Mouse (Mus musculus) limb, embryonic 14.5 days (tissue): ENCODE measurements at regions not wholly inside any gene's neighbourhood (a gene's known extent, or its start where the extent isn't known, plus 50 kb on each side); places are given as distances from the start of the nearest gene placed in this dataset.

Experiments used
- ATAC-seq: fragments of 200-750 bp; cut with Nextera tagmentation; 2 replicates; pipeline ENCODE4 v1.8.0; 2017; ENCODE audit warnings: low read depth, moderate number of reproducible peaks, moderate TSS enrichment; ENCODE audit not compliant: low FRiP score
- DNase-seq: peaks from one replicate; pipeline ENCODE4 v3.0.0-alpha.2; 2015; ENCODE audit warnings: low spot score
- H3K27ac ChIP-seq: fragments of 300-500 bp; sonication (generic); replicated peaks from 2 replicates; pipeline ENCODE4 v1.5.1; 2014; ENCODE audit warnings: low read depth, mild to moderate bottlenecking, low read length, moderate library complexity, mixed read lengths
- H3K27me3 ChIP-seq: fragments of 300-500 bp; sonication (generic); 2 replicates; pipeline ENCODE4 v1.6.1; 2014; ENCODE audit warnings: low read length, mixed read lengths; ENCODE audit not compliant: control insufficient read depth, insufficient read depth
- H3K36me3 ChIP-seq: fragments of 300-500 bp; sonication (generic); 2 replicates; pipeline ENCODE4 v1.6.1; 2014; ENCODE audit warnings: mild to moderate bottlenecking, low read length, moderate library complexity, mixed read lengths; ENCODE audit not compliant: control insufficient read depth, insufficient read depth
- H3K4me1 ChIP-seq: fragments of 300-500 bp; sonication (generic); 2 replicates; pipeline ENCODE4 v1.6.1; 2014; ENCODE audit warnings: antibody characterized with exemption, low read length, mixed read lengths; ENCODE audit not compliant: control insufficient read depth, insufficient read depth
- H3K4me2 ChIP-seq: fragments of 300-500 bp; sonication (generic); replicated peaks from 2 replicates; pipeline ENCODE4 v1.6.1; 2014; ENCODE audit warnings: low read depth, mild to moderate bottlenecking, low read length, moderate library complexity; ENCODE audit not compliant: severe bottlenecking
- H3K4me3 ChIP-seq: fragments of 300-500 bp; sonication (generic); replicated peaks from 2 replicates; pipeline ENCODE4 v1.5.1; 2014; ENCODE audit warnings: low read length
- H3K9ac ChIP-seq: fragments of 300-500 bp; sonication (generic); 2 replicates; pipeline ENCODE4 v1.6.1; 2014; ENCODE audit warnings: mild to moderate bottlenecking, low read depth, low read length, moderate library complexity; ENCODE audit not compliant: severe bottlenecking
- H3K9me3 ChIP-seq: fragments of 300-500 bp; sonication (generic); 2 replicates; pipeline ENCODE4 v1.6.1; 2016; ENCODE audit warnings: low read length; ENCODE audit not compliant: control insufficient read depth
- POLR2A ChIP-seq: fragments of 200-500 bp; IDR thresholded peaks from 2 replicates; pipeline ENCODE4 v1.8.0; 2012; ENCODE audit warnings: inconsistent platforms, mild to moderate bottlenecking, moderate library complexity, borderline replicate concordance; ENCODE audit not compliant: insufficient read depth, insufficient read length; ENCODE audit errors: extremely low read depth
- WGBS: fragments of 180-500 bp; shearing (Covaris S2); extraction: QIAGEN DNeasy Blood & Tissue Kit; methylation state at CpG from one replicate; pipeline ENCODE4 v1.1.7; 2014; 5-methylcytosine and 5-hydroxymethylcytosine counted together

DNA sequence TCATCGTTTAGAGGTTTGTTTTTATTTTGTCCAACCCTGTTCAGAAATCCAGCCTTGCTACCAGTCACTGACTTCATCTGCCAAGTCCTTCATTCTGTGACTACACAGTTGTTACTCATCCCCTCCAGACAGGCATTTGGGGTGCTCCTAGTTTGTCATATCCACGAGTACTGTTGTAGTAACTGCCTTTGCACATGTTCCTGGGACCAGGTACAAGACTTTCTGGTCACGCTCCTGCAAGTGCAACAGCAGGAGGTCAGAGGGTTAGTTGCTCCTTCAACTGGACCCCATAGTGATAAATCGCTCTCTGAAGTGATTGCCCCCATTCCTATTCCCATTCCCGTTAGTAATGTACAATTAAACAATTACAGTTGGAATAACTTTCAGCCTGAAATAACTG is 269.9 kb downstream of the Rps15a start:
- Histone ChIP-seq H3K27me3 (no peaks in the 10 kb centered on the region), H3K9ac (no peak overlapping the region), H3K36me3 (no peaks in the 10 kb centered on the region), H3K4me2 (no peak overlapping the region), H3K9me3 (no peaks in the 10 kb centered on the region), H3K27ac (no peak overlapping the region), H3K4me3 (no peak overlapping the region), H3K4me1 (no peaks in the 10 kb centered on the region)
- no peak for DNase-seq
- ATAC-seq, result no peak
- no peak for TF ChIP-seq POLR2A
- WGBS, result 85% methylated on average over 5 of the region's 5 CpGs

- no peak overlapping the region for H3K4me3 ChIP-seq
- H3K4me2 ChIP-seq, result no peak overlapping the region
- no peak overlapping the region for H3K9ac ChIP-seq
- no peaks in the 10 kb centered on the region for H3K36me3 ChIP-seq
- TF ChIP-seq POLR2A, result no peak
- WGBS, result 40% methylated on average over 5 of the region's 5 CpGs
- no peak overlapping the region for H3K27ac ChIP-seq
- ATAC-seq (no peak), DNase-seq (no peak)
- no peaks in the 10 kb centered on the region for H3K9me3 ChIP-seq
- no peaks in the 10 kb centered on the region for H3K27me3 ChIP-seq
- H3K4me1 ChIP-seq, result no peaks in the 10 kb centered on the region
These were observed 273.2 kb downstream of the Rps15a start for GRCm38 (mm10) chr7:117842780-117843179.

GRCm38 (mm10) chr7:117795035-117795434 is 321.0 kb downstream of the Rps15a start:
- no peak for ATAC-seq
- H3K4me2 ChIP-seq, result no peak overlapping the region
- WGBS, result 41% methylated on average over 3 of the region's 3 CpGs
- DNase-seq, result no peak
- H3K9me3 ChIP-seq, result no peaks in the 10 kb centered on the region
- no peak overlapping the region for H3K27ac ChIP-seq
- H3K36me3 ChIP-seq, result no peaks in the 10 kb centered on the region
- H3K9ac ChIP-seq, result no peak overlapping the region
- no peaks in the 10 kb centered on the region for H3K4me1 ChIP-seq
- TF ChIP-seq POLR2A, result no peak
- no peaks in the 10 kb centered on the region for H3K27me3 ChIP-seq
- no peak overlapping the region for H3K4me3 ChIP-seq

DNA sequence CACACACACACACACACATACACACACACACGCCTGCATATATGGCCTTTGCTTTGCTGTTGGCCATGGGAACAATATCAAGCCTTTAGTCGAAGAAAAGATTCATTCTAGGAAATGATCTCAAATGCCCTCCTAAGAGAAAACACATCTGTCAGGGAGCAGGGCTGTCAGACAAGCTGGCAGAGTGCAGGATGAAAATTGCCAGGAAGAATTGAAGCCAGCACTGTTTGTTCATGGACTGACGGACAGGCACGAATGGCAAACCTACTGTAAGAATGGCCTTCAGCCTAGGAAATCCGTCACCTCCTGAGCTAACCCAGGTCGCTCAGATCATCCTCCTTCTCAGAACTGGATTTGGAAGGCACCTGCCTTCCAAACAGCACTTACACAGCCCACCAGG is 322.0 kb downstream of the Rps15a start:
- TF ChIP-seq POLR2A, result no peak
- Histone ChIP-seq H3K4me2 (no peak overlapping the region), H3K9me3 (no peaks in the 10 kb centered on the region), H3K4me3 (no peak overlapping the region), H3K36me3 (no peaks in the 10 kb centered on the region), H3K27ac (no peak overlapping the region), H3K4me1 (no peaks in the 10 kb centered on the region), H3K9ac (no peak overlapping the region), H3K27me3 (no peaks in the 10 kb centered on the region)
- DNase-seq (no peak), ATAC-seq (no peak)
- WGBS, result 81% methylated on average over 6 of the region's 6 CpGs

DNA sequence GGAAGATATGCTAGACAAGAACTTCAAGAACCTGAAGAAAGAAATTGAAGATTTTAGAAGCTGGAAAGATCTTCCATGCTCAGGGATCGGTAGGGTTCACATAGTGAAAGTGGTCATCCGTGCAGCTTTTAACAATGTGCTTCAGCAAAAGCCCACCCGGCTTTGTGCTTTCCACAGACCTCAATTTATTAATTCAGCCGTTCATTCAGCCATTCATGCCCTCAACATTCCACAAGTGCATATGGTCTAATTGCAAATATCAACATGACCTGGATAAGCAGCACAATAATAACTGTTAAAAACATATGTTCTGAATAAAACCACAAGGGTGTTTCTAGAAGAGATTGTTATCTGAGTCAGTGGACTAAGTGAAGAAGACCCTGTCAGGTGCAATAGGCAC is 323.5 kb downstream of the Rps15a start:
- TF ChIP-seq POLR2A, result no peak
- Histone ChIP-seq H3K9me3 (no peaks in the 10 kb centered on the region), H3K27me3 (no peaks in the 10 kb centered on the region), H3K9ac (no peak overlapping the region), H3K4me3 (no peak overlapping the region), H3K4me1 (no peaks in the 10 kb centered on the region), H3K27ac (no peak overlapping the region), H3K4me2 (no peak overlapping the region), H3K36me3 (no peaks in the 10 kb centered on the region)
- no peak for ATAC-seq
- no peak for DNase-seq
- 80% methylated on average over 4 of the region's 4 CpGs for WGBS

GRCm38 (mm10) chr7:117778996-117779395 is 337.0 kb downstream of the Rps15a start:
- no peaks in the 10 kb centered on the region for H3K4me1 ChIP-seq
- H3K4me3 ChIP-seq, result no peak overlapping the region
- no peaks in the 10 kb centered on the region for H3K36me3 ChIP-seq
- no peak overlapping the region for H3K27ac ChIP-seq
- DNase-seq (no peak), ATAC-seq (no peak)
- no peak for TF ChIP-seq POLR2A
- no peak overlapping the region for H3K4me2 ChIP-seq
- no peaks in the 10 kb centered on the region for H3K27me3 ChIP-seq
- no peak overlapping the region for H3K9ac ChIP-seq
- no peaks in the 10 kb centered on the region for H3K9me3 ChIP-seq
- 22% methylated on average over 4 of the region's 4 CpGs for whole genome bisulfite sequencing
